Mouse (Mus musculus): ENCODE results near the gene Zfp992. TPM values are rescaled to one million over a fixed set of nuclear protein-coding genes. Genes with fewer than 3 reads are reported as not detected.
"Not testable (repeated sequence)": the region's sequence is repeated elsewhere in the genome, so short reads cannot be mapped to it uniquely, and the experiment has no call there.

Gene Zfp992
- total RNA-seq, 2 experiments from 2014 or later, result 0.43 to 0.64 TPM

DNA sequence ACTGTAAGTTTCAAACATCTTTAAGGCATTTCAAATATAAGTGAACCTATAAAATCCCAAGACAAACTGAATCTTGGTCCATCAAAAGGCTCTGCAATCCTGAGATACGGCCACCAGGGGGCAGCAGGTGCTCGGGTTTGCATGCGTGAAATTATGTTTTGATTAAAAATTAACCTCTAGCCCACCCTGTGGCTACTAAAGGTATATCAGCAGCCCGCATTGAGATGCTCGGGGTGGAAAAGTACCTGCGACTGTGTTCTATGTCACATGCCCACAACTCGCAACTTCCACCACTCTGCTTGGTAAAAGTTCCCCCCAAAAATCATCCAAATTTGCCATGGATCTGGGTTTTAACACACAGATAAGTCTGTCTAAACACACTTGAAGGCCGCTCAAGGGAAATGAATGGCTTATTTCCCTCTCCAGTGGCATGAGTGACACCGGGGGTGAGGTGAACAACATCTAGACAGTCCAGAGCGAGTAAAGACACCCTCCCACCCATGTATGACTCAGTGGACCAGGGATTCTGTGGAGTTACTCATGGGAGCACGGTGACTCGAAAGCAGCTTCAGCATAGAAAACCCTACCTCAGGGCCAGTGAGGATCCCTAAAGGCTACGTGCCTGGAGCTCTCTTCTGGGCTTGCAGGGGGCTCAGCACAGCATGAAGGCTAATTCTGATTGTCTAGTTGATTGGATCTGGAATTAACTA, 34.9 kb downstream of the Zfp992 start:
- H3K4me3 ChIP-seq; intact Hi-C loops (cut with DNase I); DNase-seq; H3K27ac ChIP-seq: not testable (repeated sequence)
- TF ChIP-seq CTCF (IDR thresholded peaks at IDR 0.05), result peak; percentile 21; the same call in 1 of the 2 replicates

DNA sequence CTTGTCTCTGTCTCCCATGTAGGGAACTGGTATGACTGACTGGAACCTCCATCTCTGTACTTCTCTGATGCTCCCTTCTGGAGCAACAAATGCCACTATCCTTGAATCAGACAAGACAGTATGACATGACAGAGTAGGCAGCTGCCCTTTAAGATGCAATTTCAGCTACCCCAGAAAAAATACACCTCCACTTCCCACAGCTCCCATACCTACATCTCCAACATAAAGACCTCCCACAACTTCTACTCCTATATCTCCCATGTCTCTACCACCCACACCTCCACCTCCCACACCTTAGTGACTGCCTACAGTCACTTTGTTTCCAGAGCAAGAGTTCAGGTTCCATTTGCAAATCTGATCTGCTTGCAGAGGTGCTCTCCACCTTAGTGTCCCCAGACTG, 35.9 kb downstream of the Zfp992 start:
- H3K27ac ChIP-seq; H3K4me3 ChIP-seq; intact Hi-C loops (cut with DNase I); DNase-seq: not testable (repeated sequence)

DNA sequence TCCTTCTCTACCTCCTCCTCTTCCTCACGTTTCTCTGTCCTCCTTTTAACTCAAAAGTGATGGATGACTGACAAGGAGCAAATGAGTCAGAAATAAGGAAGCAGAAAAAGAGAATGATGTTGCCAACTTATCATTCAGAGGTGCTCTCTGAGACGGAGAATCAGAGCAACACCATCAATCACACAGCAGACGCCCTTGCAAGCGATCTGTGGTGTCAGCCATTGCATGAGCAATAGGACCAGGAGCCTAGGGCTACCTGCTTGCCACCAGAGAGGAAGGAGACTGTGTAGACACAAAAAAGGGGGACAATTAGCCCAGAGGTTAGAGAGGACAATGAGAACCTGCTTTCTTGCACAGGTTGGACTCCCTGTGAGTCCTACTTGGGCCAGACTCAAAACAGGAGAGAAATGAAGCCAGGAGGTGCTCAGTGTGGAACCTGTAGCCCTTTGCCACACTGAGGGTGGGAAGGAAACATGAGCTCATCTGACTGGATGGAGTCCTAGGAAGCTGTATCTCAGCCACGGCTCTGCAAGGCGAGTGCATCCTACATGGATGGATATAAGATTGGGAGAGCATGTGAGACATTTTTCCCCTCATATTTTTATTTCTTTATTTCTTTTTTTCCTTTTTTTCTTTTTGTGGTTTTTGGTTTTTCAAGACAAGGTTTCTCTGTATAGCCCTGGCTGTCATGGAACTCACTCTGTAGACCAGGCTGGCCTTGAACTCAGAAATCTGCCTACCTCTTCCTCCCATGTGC, 36.5 kb downstream of the Zfp992 start:
- intact Hi-C loops (cut with DNase I); H3K27ac ChIP-seq; DNase-seq; H3K4me3 ChIP-seq: not testable (repeated sequence)

DNA sequence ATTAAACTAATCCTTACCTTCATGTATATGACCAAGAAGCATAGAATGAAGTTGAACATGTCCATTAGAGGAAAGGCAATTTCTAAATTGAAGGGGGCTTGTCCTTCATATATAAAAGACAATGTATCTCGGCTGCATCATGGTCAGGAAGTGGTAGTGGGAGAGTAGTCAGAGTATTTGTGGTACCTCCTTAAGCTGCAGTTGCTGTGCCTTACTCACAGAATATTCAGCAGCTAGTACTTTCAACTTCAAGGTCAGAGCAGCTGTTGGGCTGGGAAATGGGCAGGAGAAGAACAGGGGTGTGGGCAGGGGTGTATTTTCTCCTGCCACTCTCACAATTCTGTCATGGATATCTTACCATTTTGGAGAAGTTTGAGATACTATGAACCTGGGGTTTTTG, 37.9 kb downstream of the Zfp992 start:
- H3K27ac ChIP-seq; DNase-seq; H3K4me3 ChIP-seq; intact Hi-C loops (cut with DNase I): not testable (repeated sequence)

DNA sequence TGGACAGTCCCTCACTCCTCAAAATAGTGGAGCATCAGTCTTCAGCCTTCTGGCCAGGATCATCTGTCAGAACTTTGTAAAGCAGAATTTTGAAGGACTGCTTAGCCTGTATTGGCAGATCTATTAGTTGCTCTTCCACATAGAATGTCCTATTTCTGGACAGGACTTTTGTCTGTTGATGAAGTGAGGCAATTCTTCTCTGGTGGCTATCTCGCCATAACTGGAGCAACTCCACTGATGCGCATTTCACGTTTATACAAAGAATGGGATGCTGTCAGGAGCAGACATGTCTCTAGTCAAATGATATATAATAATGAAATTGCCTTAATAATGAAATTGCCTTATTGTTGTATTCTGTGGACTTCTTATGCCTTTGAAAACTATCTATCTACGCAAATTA, 40.4 kb downstream of the Zfp992 start:
- intact Hi-C loops (cut with DNase I), result not testable (repeated sequence)

DNA sequence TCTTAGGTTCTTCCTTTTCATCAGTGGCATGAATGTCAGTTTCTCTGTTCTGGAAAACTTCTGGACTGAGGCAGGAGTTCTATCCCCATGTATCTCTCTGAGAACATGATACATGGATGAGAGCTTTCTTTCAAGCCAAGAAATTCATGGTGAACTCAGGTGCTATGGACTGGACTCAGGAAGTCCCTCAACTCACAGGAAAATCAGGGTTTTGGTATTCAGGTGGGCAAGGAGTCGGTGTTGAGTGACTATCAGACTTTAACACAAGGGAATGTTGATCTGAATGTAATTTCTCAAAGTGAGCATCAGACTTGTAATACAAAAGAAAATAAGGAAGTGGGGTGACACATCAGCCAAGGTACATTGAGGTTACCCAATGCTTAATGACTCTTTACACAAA, 43.2 kb downstream of the Zfp992 start:
- H3K27ac ChIP-seq; intact Hi-C loops (cut with DNase I); DNase-seq; H3K4me3 ChIP-seq: not testable (repeated sequence)

More for the DNA sequence above, 40.4 kb downstream of the Zfp992 start:
- H3K4me3 ChIP-seq, H3K27ac ChIP-seq, DNase-seq: not testable (repeated sequence)

DNA sequence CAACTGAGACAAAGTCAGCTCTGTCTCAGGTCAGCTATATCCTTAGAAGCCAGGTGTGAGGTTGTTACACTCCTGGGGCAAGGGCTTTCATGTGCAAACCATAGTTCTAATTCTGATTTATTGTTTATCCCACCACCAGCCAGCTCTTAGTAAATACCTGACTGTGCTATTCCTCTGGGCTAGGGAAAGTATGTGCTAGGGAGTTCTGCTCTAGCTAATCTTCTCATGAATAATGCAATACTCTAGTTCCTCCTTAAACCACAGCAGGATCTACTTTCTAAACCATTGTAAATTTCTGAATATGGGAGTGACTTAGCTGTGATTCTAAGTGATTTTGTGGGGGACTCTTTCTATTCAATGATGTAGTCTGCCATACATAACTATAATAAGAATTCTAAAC, 43.6 kb downstream of the Zfp992 start:
- Histone ChIP-seq H3K4me3 (no peak overlapping the region), H3K27ac (no peak overlapping the region)
- no peak for DNase-seq
- intact Hi-C loops (cut with DNase I), result no loop called here
- TF ChIP-seq CTCF (IDR thresholded peaks at IDR 0.05), result no peak

DNA sequence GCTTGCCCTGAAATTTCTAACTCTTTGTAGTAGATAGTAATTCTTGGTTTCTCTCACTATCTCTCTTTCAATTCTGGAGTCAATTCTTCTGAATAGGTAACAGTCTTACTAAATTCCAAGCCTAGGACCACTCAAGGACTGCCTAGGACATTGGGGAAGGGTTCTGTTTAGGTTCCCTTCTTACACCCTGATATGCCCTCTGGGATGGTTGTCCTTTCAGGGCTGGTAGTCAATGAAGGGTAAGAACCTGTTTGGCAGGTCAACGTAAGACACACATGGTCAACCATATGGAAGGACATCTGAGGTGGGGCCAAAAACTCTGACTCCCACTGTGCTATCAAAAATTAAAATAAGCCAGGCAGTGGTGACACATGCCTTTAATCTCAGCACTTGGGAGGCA, 44.0 kb downstream of the Zfp992 start:
- Histone ChIP-seq H3K4me3 (no peak overlapping the region), H3K27ac (no peak overlapping the region)
- no peak for DNase-seq
- TF ChIP-seq CTCF (IDR thresholded peaks at IDR 0.05), result no peak
- intact Hi-C loops (cut with DNase I), result no loop called here

DNA sequence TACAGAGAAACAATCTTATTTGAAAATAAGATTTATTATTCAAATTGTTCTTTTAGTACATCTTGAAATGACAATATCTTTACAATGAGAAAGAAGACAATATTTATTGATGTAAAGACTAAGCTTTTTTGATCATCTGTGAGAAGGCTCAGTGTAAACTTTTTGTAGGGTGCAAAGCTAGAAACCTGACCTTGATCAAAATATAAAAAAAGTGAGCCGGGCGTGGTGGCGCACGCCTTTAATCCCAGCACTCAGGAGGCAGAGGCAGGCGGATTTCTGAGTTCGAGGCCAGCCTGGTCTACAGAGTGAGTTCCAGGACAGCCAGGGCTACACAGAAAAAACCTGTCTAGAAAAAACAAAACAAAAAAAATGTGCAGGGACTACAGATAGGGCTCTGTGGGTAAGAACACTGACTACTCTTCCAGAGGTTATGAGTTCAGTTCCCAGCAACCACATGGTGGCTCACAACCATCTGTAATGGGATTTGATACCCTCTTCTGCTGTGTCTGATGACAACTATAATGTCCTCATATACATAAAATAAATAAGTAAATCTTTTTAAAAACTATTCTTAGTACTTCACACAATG, 44.6 kb downstream of the Zfp992 start:
- intact Hi-C loops (cut with DNase I); DNase-seq; H3K4me3 ChIP-seq; H3K27ac ChIP-seq: not testable (repeated sequence)

DNA sequence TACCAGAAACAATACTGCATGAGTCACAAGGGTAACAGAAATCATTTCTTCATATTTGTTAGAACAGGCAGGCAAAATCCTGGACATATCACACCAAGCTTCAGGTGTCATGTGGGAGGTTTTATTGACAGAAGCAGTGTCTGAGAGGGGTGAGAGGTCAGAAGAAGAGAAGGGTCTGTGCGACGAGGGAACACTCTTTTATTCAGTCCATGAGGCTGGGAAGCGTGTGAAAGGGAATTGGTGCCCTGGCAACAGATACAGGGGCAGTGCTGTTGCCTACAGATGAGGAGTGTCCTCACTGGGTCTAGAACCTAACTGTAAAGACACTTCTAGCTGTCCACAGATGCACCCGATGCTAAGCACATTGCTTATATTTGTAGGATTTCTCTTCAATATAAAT, 46.2 kb downstream of the Zfp992 start:
- DNase-seq, result no peak
- no peak overlapping the region for H3K4me3 ChIP-seq
- intact Hi-C loops (cut with DNase I), result no loop called here
- no peak for TF ChIP-seq CTCF (IDR thresholded peaks at IDR 0.05)
- H3K27ac ChIP-seq, result no peak overlapping the region

DNA sequence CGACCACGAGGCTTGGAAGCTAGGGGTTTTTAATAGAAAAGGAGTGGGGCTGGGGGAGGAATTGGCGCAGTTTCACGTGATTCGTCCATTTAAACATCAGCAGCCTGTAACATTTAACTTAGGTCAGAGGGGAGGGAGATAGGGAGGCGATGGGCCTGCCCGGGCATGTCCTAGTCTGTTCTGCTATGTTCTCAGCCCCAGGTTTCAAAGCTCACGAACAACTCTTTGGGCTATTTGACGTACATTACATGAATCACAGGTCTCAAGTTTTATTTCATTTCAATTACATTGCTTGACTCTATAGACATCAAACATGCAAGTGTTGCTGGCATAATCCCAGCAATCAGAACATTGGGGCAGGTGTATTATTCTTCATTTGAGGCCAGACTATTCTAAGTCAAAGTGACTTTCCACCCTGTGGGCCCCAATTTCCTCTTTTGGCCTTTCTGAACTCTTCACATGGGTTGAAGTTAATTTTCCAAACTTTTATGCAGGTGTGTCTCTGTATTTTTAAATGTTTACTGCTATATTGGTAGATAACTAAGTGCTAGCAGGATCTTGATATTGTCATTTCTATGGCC, 49.0 kb downstream of the Zfp992 start:
- DNase-seq; H3K27ac ChIP-seq; H3K4me3 ChIP-seq; intact Hi-C loops (cut with DNase I): not testable (repeated sequence)

DNA sequence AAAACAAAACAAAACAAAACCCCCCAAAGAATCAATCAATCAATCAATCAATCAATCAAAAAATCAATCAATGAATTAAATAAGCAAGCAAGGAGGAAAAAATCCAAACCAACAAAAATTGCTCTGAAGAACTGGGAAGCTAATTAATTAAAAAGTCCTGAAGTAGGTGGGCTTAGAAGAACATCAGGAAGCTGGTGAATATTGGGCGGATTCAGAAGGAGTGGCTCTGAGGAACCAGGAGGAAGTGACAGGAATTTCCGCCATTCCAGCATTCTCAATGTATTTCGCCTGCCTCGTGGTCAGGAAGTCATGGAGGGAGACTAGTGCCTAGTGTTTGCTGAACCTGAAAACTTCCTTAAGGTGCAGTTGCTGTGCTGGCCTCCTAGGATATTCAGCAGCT, 52.9 kb downstream of the Zfp992 start, which contains the start of gene Zfp981:
Zfp981 (plus strand) TSS at position 301 of the 400 bp plus-strand sequence.
- H3K27ac ChIP-seq; intact Hi-C loops (cut with DNase I); H3K4me3 ChIP-seq; DNase-seq: not testable (repeated sequence)

DNA sequence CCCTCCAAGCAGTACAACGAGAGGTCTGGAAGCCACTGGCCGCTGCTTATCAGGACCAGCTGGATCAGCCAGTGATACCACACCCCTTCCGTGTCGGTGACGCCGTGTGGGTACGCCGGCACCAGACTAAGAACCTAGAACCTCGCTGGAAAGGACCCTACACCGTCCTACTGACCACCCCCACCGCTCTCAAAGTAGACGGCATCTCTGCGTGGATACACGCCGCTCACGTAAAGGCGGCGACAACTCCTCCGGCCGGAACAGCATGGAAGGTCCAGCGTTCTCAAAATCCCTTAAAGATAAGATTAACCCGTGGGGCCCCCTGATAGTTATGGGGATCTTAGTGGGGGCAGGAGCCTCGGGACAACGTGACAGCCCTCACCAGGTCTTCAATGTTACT, 60.2 kb downstream of the Zfp992 start:
- intact Hi-C loops (cut with DNase I); H3K4me3 ChIP-seq; DNase-seq; H3K27ac ChIP-seq: not testable (repeated sequence)

DNA sequence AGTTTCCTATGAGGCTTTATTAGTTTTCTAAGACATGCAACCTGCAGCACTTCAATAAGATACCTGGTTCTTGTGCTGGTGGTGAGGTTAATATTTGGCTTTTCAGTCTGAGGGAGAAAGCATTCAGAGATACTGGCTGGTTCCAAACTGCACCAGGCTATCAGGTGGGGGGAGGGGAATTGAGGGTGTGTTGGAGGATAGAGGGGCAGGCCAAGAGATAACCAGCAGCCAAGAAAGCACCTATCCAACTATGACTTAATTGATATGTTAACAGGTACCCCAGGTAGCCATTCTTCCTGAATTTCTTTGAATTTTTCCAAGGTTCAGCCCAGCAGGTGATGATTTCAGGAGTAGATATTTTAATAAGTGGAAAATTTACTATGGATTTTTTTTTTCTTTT, 63.0 kb downstream of the Zfp992 start:
- DNase-seq; intact Hi-C loops (cut with DNase I); H3K27ac ChIP-seq; H3K4me3 ChIP-seq: not testable (repeated sequence)

Data from gastrocnemius, adult 2 months (tissue).